Mouse (Mus musculus): ENCODE measurements around the gene Exoc2. TPM values are rescaled to one million over a fixed set of nuclear protein-coding genes. Genes with fewer than 3 reads are reported as not detected.

Exoc2 gene
- 10 to 100 TPM; 12.0 to 12.7 TPM for total RNA-seq (2021)
- long read RNA-seq, experiment 1, full-length matches to known transcripts: 6 of 9 reads
- long read RNA-seq, experiment 1, partial matches to known transcripts: 2 of 9 reads
- long read RNA-seq, experiment 1, other reads (novel, unspliced or antisense): 1 of 9 reads
- long read RNA-seq, experiment 2, full-length matches to known transcripts: 6 of 7 reads
- long read RNA-seq, experiment 2, partial matches to known transcripts: 0 of 7 reads
- long read RNA-seq, experiment 2, other reads (novel, unspliced or antisense): 1 of 7 reads

- DNase-seq: peak; percentile 79
- intact Hi-C loops (cut with DNase I; ENCODE audit: low total_unique reads): no loop called here
Observed at GRCm38 (mm10) chr13:30973501-30974246, at the start of gene Exoc2, which contains the start of gene Gm5447. Gene Exoc2 (minus strand): TSS chr13:30974093. Gene Gm5447 (plus strand): TSS chr13:30974204.

- intact Hi-C loops (cut with DNase I; ENCODE audit: low total_unique reads): no loop called here
Observed at GRCm38 (mm10) chr13:31023664-31024063, 49.8 kb upstream of the Exoc2 start.

GRCm38 (mm10) chr13:31021927-31022326, 48.0 kb upstream of the Exoc2 start:
- no peak for DNase-seq

More at GRCm38 (mm10) chr13:31023664-31024063, 49.8 kb upstream of the Exoc2 start:
- no peak for DNase-seq

GRCm38 (mm10) chr13:31021514-31021913, 47.6 kb upstream of the Exoc2 start:
- no peak for DNase-seq
- intact Hi-C loops (cut with DNase I; ENCODE audit: low total_unique reads): no loop called here

More at GRCm38 (mm10) chr13:31021927-31022326, 48.0 kb upstream of the Exoc2 start:
- intact Hi-C loops (cut with DNase I; ENCODE audit: low total_unique reads): no loop called here

- no peak for DNase-seq
- intact Hi-C loops (cut with DNase I; ENCODE audit: low total_unique reads): no loop called here
Observed at GRCm38 (mm10) chr13:31017545-31017944, 43.7 kb upstream of the Exoc2 start.

GRCm38 (mm10) chr13:31004995-31005394, 31.1 kb upstream of the Exoc2 start:
- DNase-seq: no peak
- intact Hi-C loops (cut with DNase I; ENCODE audit: low total_unique reads): no loop called here

- DNase-seq: no peak
- intact Hi-C loops (cut with DNase I; ENCODE audit: low total_unique reads): no loop called here
Observed at GRCm38 (mm10) chr13:31004458-31004857, 30.6 kb upstream of the Exoc2 start.

- intact Hi-C loops (cut with DNase I; ENCODE audit: low total_unique reads): loop anchor here (10.0 kb wide), 1 partner anchor 625 kb away; the partner anchor contains the start of gene Foxf2
- no peak for DNase-seq
Observed at GRCm38 (mm10) chr13:30999799-31000198, 25.9 kb upstream of the Exoc2 start.

- intact Hi-C loops (cut with DNase I; ENCODE audit: low total_unique reads): loop anchor here (10.0 kb wide), 1 partner anchor 627 kb away; the partner anchor contains the start of gene Foxf2
Observed at GRCm38 (mm10) chr13:30997526-30998253, 23.8 kb upstream of the Exoc2 start.

GRCm38 (mm10) chr13:30994249-30994858, 20.5 kb upstream of the Exoc2 start:
- intact Hi-C loops (cut with DNase I; ENCODE audit: low total_unique reads): loop anchor here (10.0 kb wide), 1 partner anchor 630 kb away; the partner anchor contains the start of gene Foxf2
- DNase-seq: no peak

More at GRCm38 (mm10) chr13:30997526-30998253, 23.8 kb upstream of the Exoc2 start:
- DNase-seq: no peak

GRCm38 (mm10) chr13:30993819-30994218, 19.9 kb upstream of the Exoc2 start:
- intact Hi-C loops (cut with DNase I; ENCODE audit: low total_unique reads): loop anchor here (10.0 kb wide), 1 partner anchor 631 kb away; the partner anchor contains the start of gene Foxf2
- no peak for DNase-seq

- intact Hi-C loops (cut with DNase I; ENCODE audit: low total_unique reads): loop anchor here (10.0 kb wide), 1 partner anchor 635 kb away; the partner anchor contains the start of gene Foxf2
- DNase-seq: no peak
Observed at GRCm38 (mm10) chr13:30990233-30990632, 16.3 kb upstream of the Exoc2 start.

- intact Hi-C loops (cut with DNase I; ENCODE audit: low total_unique reads): loop anchor here (10.0 kb wide), 1 partner anchor 635 kb away; the partner anchor contains the start of gene Foxf2
- DNase-seq: no peak
Observed at GRCm38 (mm10) chr13:30989710-30990109, 15.8 kb upstream of the Exoc2 start.

GRCm38 (mm10) chr13:30987686-30988085, 13.8 kb upstream of the Exoc2 start:
- intact Hi-C loops (cut with DNase I; ENCODE audit: low total_unique reads): no loop called here
- DNase-seq: no peak

- intact Hi-C loops (cut with DNase I; ENCODE audit: low total_unique reads): no loop called here
Observed at GRCm38 (mm10) chr13:30986934-30987455, 13.1 kb upstream of the Exoc2 start.

GRCm38 (mm10) chr13:30985598-30986466, 11.9 kb upstream of the Exoc2 start:
- intact Hi-C loops (cut with DNase I; ENCODE audit: low total_unique reads): no loop called here
- DNase-seq: peak; percentile 72

More at GRCm38 (mm10) chr13:30986934-30987455, 13.1 kb upstream of the Exoc2 start:
- DNase-seq: no peak

- intact Hi-C loops (cut with DNase I; ENCODE audit: low total_unique reads): no loop called here
Observed at GRCm38 (mm10) chr13:30985275-30985597, 11.3 kb upstream of the Exoc2 start.

GRCm38 (mm10) chr13:30981666-30982065, 7.8 kb upstream of the Exoc2 start:
- DNase-seq: peak; percentile 18
- intact Hi-C loops (cut with DNase I; ENCODE audit: low total_unique reads): loop anchor here (5.0 kb wide), 1 partner anchor 79 kb away; no protein-coding TSS in a partner anchor

More at GRCm38 (mm10) chr13:30985275-30985597, 11.3 kb upstream of the Exoc2 start:
- no peak for DNase-seq

Data from gastrocnemius, postnatal 14 days (tissue).